Comparison of ENCODE assay signal across 31 mouse cellular contexts in genomic region chr3:100796571-100796970, GRCm38 (mm10). TPM values are rescaled to one million over a fixed set of nuclear protein-coding genes. Genes with fewer than 3 reads are reported as not detected.
DNase-seq lines count a peak whose midpoint lies in the region.
"Had no signal": no experiment of that assay in that cellular context is flagged by ENCODE, and none has a peak within 500 bp of the region (broad histone marks: within the 10 kb centered on the region; RNA-seq: fewer than 3 reads in every experiment).

No protein-coding gene starts in this region.

- no peak overlapping the region for H3K4me3 ChIP-seq in forebrain, embryonic 10.5 days
- H3K4me3 ChIP-seq: heart, embryonic 13.5 days; hindbrain, embryonic 10.5 days; hindbrain, embryonic 15.5 days; limb, embryonic 13.5 days; lung, embryonic 15.5 days; midbrain, embryonic 10.5 days; myocyte; neural tube, embryonic 12.5 days; stomach, embryonic 15.5 days had no signal

- no peaks in the 10 kb centered on the region for H3K27me3 ChIP-seq in forebrain, embryonic 10.5 days (ENCODE audit: poor library complexity, severe bottlenecking)
- H3K27me3 ChIP-seq: heart, embryonic 13.5 days; hindbrain, embryonic 15.5 days; limb, embryonic 13.5 days; lung, embryonic 15.5 days; neural tube, embryonic 12.5 days; stomach, embryonic 15.5 days had no signal

- no peaks in the 10 kb centered on the region for H3K9me3 ChIP-seq in forebrain, embryonic 10.5 days
- H3K9me3 ChIP-seq: heart, embryonic 13.5 days; hindbrain, embryonic 10.5 days; hindbrain, embryonic 15.5 days; limb, embryonic 13.5 days; lung, embryonic 15.5 days; midbrain, embryonic 10.5 days; neural tube, embryonic 12.5 days; stomach, embryonic 15.5 days had no signal

- DNase-seq in layer of hippocampus, adult 9-11 months: peak; percentile 9
- no peak for DNase-seq in layer of hippocampus, postnatal 10 days (ENCODE audit: low spot score in 2 of 2)
- peak; percentile 25 for DNase-seq in thymus, postnatal 25 days
- no peak for DNase-seq in thymus, postnatal 36 days
- DNase-seq in ovary, postnatal 36 days (ENCODE audit: low spot score): peak; percentile 20
- DNase-seq in forebrain, embryonic 10.5 days (ENCODE audit: extremely low spot score, low spot score): no peak
- DNase-seq: adrenal gland, postnatal 25 days; B cell, adult 2 months; cerebellum, adult 2 months; cerebellum, postnatal 25 days; heart, postnatal 10 days; kidney, adult 11 months; kidney, postnatal 14 days; right cerebral cortex, postnatal 25 days had no signal

- no peak overlapping the region for H3K27ac ChIP-seq in forebrain, embryonic 10.5 days
- H3K27ac ChIP-seq: heart, embryonic 13.5 days; hindbrain, embryonic 10.5 days; hindbrain, embryonic 15.5 days; limb, embryonic 13.5 days; lung, embryonic 15.5 days; midbrain, embryonic 10.5 days; neural tube, embryonic 12.5 days; stomach, embryonic 15.5 days had no signal

- no peaks in the 10 kb centered on the region for H3K36me3 ChIP-seq in forebrain, embryonic 10.5 days (replicated peaks)
- H3K36me3 ChIP-seq: heart, embryonic 13.5 days; hindbrain, embryonic 10.5 days; hindbrain, embryonic 15.5 days; limb, embryonic 13.5 days; lung, embryonic 15.5 days; midbrain, embryonic 10.5 days; neural tube, embryonic 12.5 days; stomach, embryonic 15.5 days had no signal

- peaks cover 3% of the 10 kb centered on the region; the same call in 1 of the 2 replicates for H3K4me1 ChIP-seq in forebrain, embryonic 10.5 days
- H3K4me1 ChIP-seq: heart, embryonic 13.5 days; hindbrain, embryonic 15.5 days; lung, embryonic 15.5 days; neural tube, embryonic 12.5 days; stomach, embryonic 15.5 days had no signal

- 85% methylated on average over 4 of the region's 4 CpGs for WGBS in forebrain, embryonic 10.5 days

RNA-seq across cellular contexts. Expression of gene Vtcn1, which starts 28.7 kb away (rescaled TPM):
- total RNA-seq in layer of hippocampus, postnatal 10 days (2021): not detected
- polyA plus RNA-seq in forebrain, embryonic 10.5 days (2016; fragmentation: Nextera tagmentation; extraction: Ambion mirVana): not detected in 2 replicates
- total RNA-seq: adrenal gland, postnatal 25 days; layer of hippocampus, adult 18-20 months; layer of hippocampus, postnatal 25 days; megakaryocyte progenitor cell, adult 5-6 weeks had no signal
- polyA plus RNA-seq: embryonic facial prominence, embryonic 11.5 days; forebrain, embryonic 14.5 days; hindbrain, embryonic 15.5 days; inflammation-experienced regulatory T-cells, adult 6 months; liver, embryonic 11.5 days; midbrain, embryonic 10.5 days; midbrain, embryonic 16.5 days; neural tube, embryonic 12.5 days had no signal

Comparison
In these comparisons a context has a peak if more than half of its experiments do, and no peak if none do; other contexts are left out.
1. DNase-seq: peak in layer of hippocampus, adult 9-11 months (single experiment), thymus, postnatal 25 days (single experiment) and ovary, postnatal 36 days (single experiment); none in layer of hippocampus, postnatal 10 days (0 of 2), thymus, postnatal 36 days (0 of 2) and forebrain, embryonic 10.5 days (single experiment).